Mouse (Mus musculus) small intestine, adult 2 months (tissue): ENCODE measurements around the gene Bcl6. TPM values are rescaled to one million over a fixed set of nuclear protein-coding genes. Genes with fewer than 3 reads are reported as not detected.
A peak's percentile ranks its signal among the peaks of the same experiment; 100 is the strongest.

ENCODE experiments used
- H3K27ac ChIP-seq: fragments of 200-500 bp; 2 replicates; pipeline ENCODE4 v1.5.1; 2012; ENCODE audit warnings: low read depth, low read length, control low read depth, inconsistent platforms; ENCODE audit not compliant: insufficient read depth
- H3K27me3 ChIP-seq: fragments of 200-500 bp; 2 replicates; pipeline ENCODE4 v1.6.1; 2012; ENCODE audit warnings: mild to moderate bottlenecking, moderate library complexity, low read length, inconsistent platforms; ENCODE audit not compliant: control insufficient read depth, insufficient read depth
- H3K36me3 ChIP-seq: fragments of 200-500 bp; 2 replicates; pipeline ENCODE4 v1.6.1; 2012; ENCODE audit warnings: mild to moderate bottlenecking, low read length, control low read depth, inconsistent platforms; ENCODE audit not compliant: control insufficient read depth, insufficient read depth
- H3K4me1 ChIP-seq: fragments of 200-500 bp; 2 replicates; pipeline ENCODE4 v1.6.1; 2012; ENCODE audit warnings: low read length, inconsistent platforms, mixed read lengths; ENCODE audit not compliant: control insufficient read depth, insufficient read depth, insufficient read length
- H3K4me3 ChIP-seq: fragments of 200-500 bp; 2 replicates; pipeline ENCODE4 v1.5.1; 2012; ENCODE audit warnings: low read depth, mild to moderate bottlenecking, control low read depth, inconsistent platforms, low read length, moderate library complexity
- CTCF ChIP-seq: fragments of 200-500 bp; IDR thresholded peaks from 2 replicates; pipeline ENCODE4 v1.5.1; 2012; ENCODE audit warnings: low read depth, mild to moderate bottlenecking, control low read depth, inconsistent platforms, low read length, moderate library complexity, mixed read lengths; ENCODE audit not compliant: insufficient replicate concordance, insufficient read length; ENCODE audit errors: extremely low read depth
- POLR2A ChIP-seq: fragments of 200-500 bp; IDR thresholded peaks from 2 replicates; pipeline ENCODE4 v1.6.1; 2012; ENCODE audit warnings: low read depth, mild to moderate bottlenecking, control low read depth, inconsistent platforms, low read length, moderate library complexity
- WGBS: fragments of 180-500 bp; shearing (Covaris S2); methylation state at CpG from one replicate; pipeline ENCODE4 v1.1.7; 2018; 5-methylcytosine and 5-hydroxymethylcytosine counted together
- polyA plus RNA-seq: library from polyadenylated mRNA; depleted of rRNA; stranded (reverse); fragments of >200 nt; gene quantifications from 2 replicates; pipeline ENCODE4 v1.2.3, GENCODE M21; 2012

Bcl6 gene
- polyA plus RNA-seq, 1 experiment = 12.2 TPM

DNA sequence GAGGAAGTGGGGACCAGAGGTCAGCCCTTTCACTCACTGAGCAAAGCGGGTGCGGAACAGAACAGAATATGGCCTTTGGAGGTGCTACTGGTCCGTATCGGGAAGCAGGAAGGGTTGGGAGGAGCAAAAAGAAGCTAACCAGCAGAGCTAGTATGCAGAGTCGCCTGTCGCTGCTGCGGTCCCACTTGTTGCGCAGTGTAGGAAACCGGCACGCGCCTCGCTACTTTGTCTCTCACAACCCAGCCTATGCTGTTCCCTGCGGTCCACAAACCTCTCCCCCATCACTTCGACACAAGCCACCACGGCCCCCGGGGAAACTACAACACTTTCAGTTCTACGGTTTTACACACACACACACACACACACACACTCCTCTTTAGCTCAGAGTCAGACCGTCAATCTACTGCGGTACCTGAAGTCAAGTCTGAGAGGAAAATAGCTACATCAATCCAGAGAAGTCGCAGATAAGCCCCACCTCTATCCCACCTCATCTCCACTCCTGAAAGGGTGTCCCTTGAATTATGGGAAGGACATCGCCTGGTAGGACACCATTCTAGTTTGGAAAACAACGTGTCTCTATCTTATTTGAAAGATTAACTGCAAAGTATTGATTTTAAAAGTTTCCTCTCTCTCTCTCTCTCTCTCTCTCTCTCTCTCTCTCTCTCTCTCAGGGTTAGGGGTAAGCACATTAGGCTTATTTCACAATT, 3.7 kb downstream of the Bcl6 start:
- peak overlapping the region; percentile 70 for H3K4me3 ChIP-seq

GRCm38 (mm10) chr16:23984183-23984582, 4.5 kb downstream of the Bcl6 start:
- Histone ChIP-seq H3K4me1 (peaks cover 7% of the 10 kb centered on the region), H3K36me3 (no peaks in the 10 kb centered on the region), H3K27ac (peak overlapping the region; percentile 80), H3K27me3 (no peaks in the 10 kb centered on the region; the same call in 1 of the 2 replicates), H3K4me3 (peak overlapping the region; percentile 70)
- TF ChIP-seq CTCF (peak; percentile 96), POLR2A (no peak; the same call in 1 of the 2 replicates)
- 1% methylated on average over 22 of the region's 22 CpGs for WGBS

More for the DNA sequence above, 3.7 kb downstream of the Bcl6 start:
- Histone ChIP-seq H3K27ac (peak overlapping the region; percentile 80), H3K36me3 (no peaks in the 10 kb centered on the region), H3K4me1 (peaks cover 9% of the 10 kb centered on the region), H3K27me3 (no peaks in the 10 kb centered on the region; the same call in 1 of the 2 replicates)
- WGBS = under 1% methylated on average over 22 of the region's 22 CpGs
- TF ChIP-seq POLR2A = peak; percentile 65
- TF ChIP-seq CTCF = no peak

DNA sequence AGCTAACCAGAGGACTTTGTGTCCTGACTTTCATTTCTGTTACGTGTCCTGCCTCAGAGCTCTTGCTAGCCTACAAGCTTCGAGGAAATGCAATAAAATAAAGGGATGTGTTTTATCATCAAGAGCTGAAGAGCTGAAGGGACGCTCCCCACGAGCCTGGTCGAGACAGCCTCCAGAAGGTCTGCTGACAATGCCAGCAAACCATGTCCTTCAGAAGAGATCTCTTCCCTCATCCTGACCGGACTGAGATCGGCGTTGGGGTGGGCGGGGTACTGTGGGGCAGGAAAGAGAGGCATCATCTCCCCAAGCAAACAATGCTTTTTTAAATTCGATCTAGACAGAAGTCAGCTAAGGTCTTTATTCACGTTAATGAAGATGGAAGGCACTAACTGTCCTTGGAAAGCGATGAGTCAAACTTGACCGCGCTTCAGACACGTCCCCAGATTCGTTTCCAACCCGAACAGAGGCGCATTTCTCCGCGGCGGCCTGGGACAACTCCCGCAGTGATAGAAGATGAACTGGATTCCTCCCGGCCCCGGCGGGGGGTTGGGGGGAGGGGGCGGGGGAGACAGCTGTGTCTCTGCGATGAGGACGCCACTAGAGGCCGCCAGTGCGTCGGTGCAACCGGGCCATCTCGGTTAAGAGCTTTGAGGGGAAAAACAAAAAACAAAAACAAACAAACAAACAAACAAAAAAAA, 5.6 kb downstream of the Bcl6 start:
- TF ChIP-seq CTCF (peak; percentile 78; the same call in 1 of the 2 replicates), POLR2A (no peak)
- Histone ChIP-seq H3K4me3 (peak overlapping the region; percentile 52), H3K36me3 (no peaks in the 10 kb centered on the region), H3K27me3 (no peaks in the 10 kb centered on the region; the same call in 1 of the 2 replicates), H3K4me1 (peaks cover 7% of the 10 kb centered on the region), H3K27ac (peak overlapping the region; percentile 45)
- 1% methylated on average over 33 of the region's 33 CpGs for WGBS

- peak overlapping the region; percentile 45 for H3K27ac ChIP-seq
- WGBS = 20% methylated on average over 28 of the region's 28 CpGs
- TF ChIP-seq POLR2A (no peak), CTCF (peak; percentile 71; the same call in 1 of the 2 replicates)
Measured at GRCm38 (mm10) chr16:23981925-23982851, 6.5 kb downstream of the Bcl6 start.

GRCm38 (mm10) chr16:23980991-23981720, 7.5 kb downstream of the Bcl6 start:
- H3K27ac ChIP-seq = no peak overlapping the region
- 8% methylated on average over 32 of the region's 32 CpGs for WGBS
- peak overlapping the region; percentile 30 for H3K4me3 ChIP-seq
- H3K36me3 ChIP-seq = peaks cover 8% of the 10 kb centered on the region
- H3K27me3 ChIP-seq = no peaks in the 10 kb centered on the region; the same call in 1 of the 2 replicates
- TF ChIP-seq POLR2A = no peak
- peaks cover 7% of the 10 kb centered on the region for H3K4me1 ChIP-seq

More at GRCm38 (mm10) chr16:23981925-23982851, 6.5 kb downstream of the Bcl6 start:
- Histone ChIP-seq H3K4me1 (peaks cover 7% of the 10 kb centered on the region), H3K4me3 (peak overlapping the region; percentile 52), H3K27me3 (no peaks in the 10 kb centered on the region; the same call in 1 of the 2 replicates), H3K36me3 (peaks cover 5% of the 10 kb centered on the region)

DNA sequence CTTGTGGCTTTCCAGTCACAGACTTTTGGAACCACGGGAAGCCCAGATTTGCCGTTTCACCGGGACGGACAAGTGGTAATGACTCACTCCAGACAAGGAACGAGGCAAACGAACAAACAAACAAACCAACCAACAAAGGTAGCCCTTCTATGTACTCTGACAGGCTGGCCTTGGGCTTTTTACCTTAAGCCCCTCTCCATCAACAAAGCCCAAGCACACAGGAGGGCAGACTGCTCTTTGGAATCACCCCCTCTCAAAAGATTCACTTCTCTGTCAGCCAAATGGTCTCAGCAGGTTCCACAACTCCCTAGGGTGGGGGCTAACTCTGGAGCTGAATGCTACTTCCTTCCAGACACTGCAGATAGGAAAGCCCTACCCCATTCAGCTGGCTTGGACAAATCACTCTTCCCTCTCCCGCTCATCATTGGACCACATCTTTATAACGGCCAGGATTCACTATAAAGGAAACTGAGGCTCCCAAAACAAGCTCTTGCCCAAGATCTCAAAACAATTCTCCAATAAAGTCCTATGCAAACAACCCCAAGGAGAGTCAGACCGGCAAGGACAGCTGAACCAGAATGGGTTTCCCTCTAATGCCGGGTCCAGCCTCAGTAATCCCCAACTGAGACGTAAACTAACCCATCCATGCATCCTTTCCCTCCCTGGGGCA, 8.3 kb downstream of the Bcl6 start:
- TF ChIP-seq POLR2A (no peak), CTCF (no peak)
- no peak overlapping the region for H3K4me3 ChIP-seq
- H3K4me1 ChIP-seq = peaks cover 7% of the 10 kb centered on the region
- no peaks in the 10 kb centered on the region; the same call in 1 of the 2 replicates for H3K27me3 ChIP-seq
- WGBS = 57% methylated on average over 11 of the region's 11 CpGs
- no peak overlapping the region for H3K27ac ChIP-seq
- peaks cover 12% of the 10 kb centered on the region for H3K36me3 ChIP-seq
